Mouse (Mus musculus) midbrain, embryonic 16.5 days (tissue): ENCODE data around the gene Ireb2. TPM values are rescaled to one million over a fixed set of nuclear protein-coding genes. Genes with fewer than 3 reads are reported as not detected.
"Not testable (repeated sequence)": the region's sequence is repeated elsewhere in the genome, so short reads cannot be mapped to it uniquely, and the experiment has no call there.

ENCODE experiments used
- ATAC-seq: fragments of 200-750 bp; cut with Nextera tagmentation; 2 replicates; pipeline ENCODE4 v1.8.0; 2017; ENCODE audit warnings: moderate TSS enrichment
- H3K27ac ChIP-seq: fragments of 300-500 bp; sonication (generic); 2 replicates; pipeline ENCODE4 v1.5.1; 2014; ENCODE audit warnings: mild to moderate bottlenecking, low read length, mixed read lengths
- H3K27me3 ChIP-seq: fragments of 300-500 bp; sonication (generic); 2 replicates; pipeline ENCODE4 v1.6.1; 2014; ENCODE audit warnings: low read depth, low read length, mixed read lengths; ENCODE audit not compliant: control insufficient read depth, insufficient read depth
- H3K36me3 ChIP-seq: fragments of 300-500 bp; sonication (generic); 2 replicates; pipeline ENCODE4 v1.6.1; 2014; ENCODE audit warnings: mild to moderate bottlenecking, low read length, moderate library complexity, mixed read lengths; ENCODE audit not compliant: control insufficient read depth, insufficient read depth
- H3K4me1 ChIP-seq: fragments of 300-500 bp; sonication (generic); 2 replicates; pipeline ENCODE4 v1.6.1; 2014; ENCODE audit warnings: mild to moderate bottlenecking, low read length, mixed read lengths; ENCODE audit not compliant: control insufficient read depth, insufficient read depth
- H3K4me2 ChIP-seq: fragments of 300-500 bp; sonication (generic); 2 replicates; pipeline ENCODE4 v1.6.1; 2014; ENCODE audit warnings: mild to moderate bottlenecking, low read length, mixed read lengths
- H3K4me3 ChIP-seq: fragments of 300-500 bp; sonication (generic); 2 replicates; pipeline ENCODE4 v1.5.1; 2014; ENCODE audit warnings: low read depth, mild to moderate bottlenecking, low read length, moderate library complexity, mixed read lengths
- H3K9ac ChIP-seq: fragments of 300-500 bp; sonication (generic); 2 replicates; pipeline ENCODE4 v1.6.1; 2014; ENCODE audit warnings: low read depth, low read length, mixed read lengths
- H3K9me3 ChIP-seq: fragments of 300-500 bp; sonication (generic); replicated peaks from 2 replicates; pipeline ENCODE4 v1.6.1; 2014; ENCODE audit warnings: mild to moderate bottlenecking, low read length, mixed read lengths; ENCODE audit not compliant: control insufficient read depth, poor library complexity, severe bottlenecking
- WGBS: fragments of 180-500 bp; shearing (Covaris S2); extraction: QIAGEN DNeasy Blood & Tissue Kit; methylation state at CpG from one replicate; pipeline ENCODE4 v1.1.7; 2014; 5-methylcytosine and 5-hydroxymethylcytosine counted together
- polyA plus RNA-seq: library from polyadenylated mRNA; unstranded; fragments of >200 nt; fragmentation: Nextera tagmentation; extraction: Ambion mirVana; gene quantifications from 2 replicates; pipeline ENCODE4 v1.2.1, GENCODE M21; 2015

The Ireb2 gene
- polyA plus RNA-seq, 1 experiment from 2014 or later = 38.9 TPM

GRCm38 (mm10) chr9:54840145-54840544 lies 23.4 kb upstream of the Ireb2 start:
- no peak for ATAC-seq
- H3K4me1 ChIP-seq = no peaks in the 10 kb centered on the region
- 85% methylated on average over 1 of the region's 1 CpGs for WGBS
- no peaks in the 10 kb centered on the region for H3K9me3 ChIP-seq
- no peak overlapping the region for H3K9ac ChIP-seq
- H3K4me2 ChIP-seq = no peak overlapping the region
- H3K27me3 ChIP-seq = no peaks in the 10 kb centered on the region
- no peak overlapping the region for H3K4me3 ChIP-seq
- no peaks in the 10 kb centered on the region for H3K36me3 ChIP-seq
- no peak overlapping the region for H3K27ac ChIP-seq

GRCm38 (mm10) chr9:54842311-54842710 lies 21.3 kb upstream of the Ireb2 start:
- Histone ChIP-seq H3K4me2 (no peak overlapping the region), H3K27ac (no peak overlapping the region), H3K36me3 (no peaks in the 10 kb centered on the region), H3K4me3 (no peak overlapping the region), H3K27me3 (no peaks in the 10 kb centered on the region), H3K4me1 (no peaks in the 10 kb centered on the region), H3K9ac (no peak overlapping the region), H3K9me3 (no peaks in the 10 kb centered on the region)
- no peak for ATAC-seq
- 83% methylated on average over 5 of the region's 5 CpGs for WGBS

- no peak for ATAC-seq
- Histone ChIP-seq H3K4me2 (no peak overlapping the region), H3K9me3 (no peaks in the 10 kb centered on the region), H3K27me3 (no peaks in the 10 kb centered on the region), H3K4me1 (no peaks in the 10 kb centered on the region), H3K4me3 (no peak overlapping the region), H3K27ac (no peak overlapping the region), H3K9ac (no peak overlapping the region), H3K36me3 (no peaks in the 10 kb centered on the region)
- WGBS = 82% methylated on average over 6 of the region's 6 CpGs
Observed at GRCm38 (mm10) chr9:54843887-54844286, 19.7 kb upstream of the Ireb2 start.

DNA sequence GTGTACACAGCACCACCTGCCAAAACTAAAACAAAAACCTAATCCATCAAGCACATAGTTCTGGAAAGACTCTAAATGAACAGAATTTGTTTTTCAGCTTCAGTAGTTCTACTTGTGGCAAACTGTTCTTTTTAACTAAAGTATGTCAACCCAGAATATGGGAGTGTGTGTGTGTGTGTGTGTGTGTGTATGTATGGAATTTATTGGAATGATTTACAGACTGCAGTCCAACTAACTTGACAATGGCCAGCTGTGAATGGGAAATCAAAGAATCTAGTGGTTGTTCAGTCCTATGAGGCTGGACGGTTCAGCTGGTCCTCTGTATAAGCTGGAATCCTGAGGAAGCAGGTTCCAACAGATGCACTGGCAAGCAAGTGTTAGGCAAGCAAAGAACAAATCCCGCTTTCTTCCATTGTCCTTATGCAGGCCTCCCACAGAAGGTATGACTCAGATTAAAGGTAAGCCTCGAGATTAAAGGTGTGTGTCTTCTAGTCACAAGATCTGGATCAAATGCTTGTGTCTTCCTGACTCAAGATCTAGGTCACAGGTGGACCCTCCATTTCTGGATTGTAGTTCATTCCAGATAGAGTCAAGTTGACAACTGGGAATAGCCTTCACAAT lies 18.9 kb upstream of the Ireb2 start:
- H3K36me3 ChIP-seq = no peaks in the 10 kb centered on the region
- H3K9me3 ChIP-seq = no peaks in the 10 kb centered on the region
- no peak overlapping the region for H3K27ac ChIP-seq
- no peaks in the 10 kb centered on the region for H3K4me1 ChIP-seq
- no peak overlapping the region for H3K9ac ChIP-seq
- 70% methylated on average over 3 of the region's 3 CpGs for WGBS
- H3K4me3 ChIP-seq = no peak overlapping the region
- ATAC-seq = no peak
- no peaks in the 10 kb centered on the region for H3K27me3 ChIP-seq
- no peak overlapping the region for H3K4me2 ChIP-seq

GRCm38 (mm10) chr9:54848203-54848602 lies 15.4 kb upstream of the Ireb2 start:
- no peaks in the 10 kb centered on the region for H3K27me3 ChIP-seq
- H3K4me2 ChIP-seq = no peak overlapping the region
- no peaks in the 10 kb centered on the region for H3K36me3 ChIP-seq
- H3K9ac ChIP-seq = no peak overlapping the region
- ATAC-seq = no peak
- no peak overlapping the region for H3K27ac ChIP-seq
- H3K4me3 ChIP-seq = no peak overlapping the region
- H3K9me3 ChIP-seq = no peaks in the 10 kb centered on the region
- H3K4me1 ChIP-seq = no peaks in the 10 kb centered on the region

GRCm38 (mm10) chr9:54853036-54853435 lies 10.6 kb upstream of the Ireb2 start:
- 72% methylated on average over 6 of the region's 6 CpGs for WGBS

DNA sequence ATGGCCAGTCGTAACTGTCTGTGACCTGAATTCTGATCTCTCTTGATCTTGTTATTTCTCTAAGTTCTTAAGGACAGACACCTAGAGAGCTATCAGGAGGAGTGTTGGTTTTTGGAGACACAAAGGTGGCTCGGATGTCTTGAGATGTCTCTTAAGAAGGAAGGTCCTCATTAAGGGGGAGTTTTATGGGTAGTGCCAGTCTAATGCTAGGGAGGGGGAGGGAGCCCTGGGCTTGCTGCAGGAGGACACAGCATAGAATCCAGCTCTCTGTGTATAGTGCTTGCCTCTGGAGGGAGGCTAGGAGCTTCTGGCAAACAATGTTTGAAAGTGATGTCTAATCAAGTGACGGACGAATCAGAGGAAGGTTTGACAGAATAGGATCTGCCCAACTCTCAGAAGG lies 10.0 kb upstream of the Ireb2 start:
- no peak overlapping the region for H3K4me2 ChIP-seq
- 75% methylated on average over 4 of the region's 4 CpGs for WGBS
- H3K36me3 ChIP-seq = no peaks in the 10 kb centered on the region
- H3K9me3 ChIP-seq = no peaks in the 10 kb centered on the region
- no peaks in the 10 kb centered on the region for H3K4me1 ChIP-seq
- H3K9ac ChIP-seq = no peak overlapping the region
- H3K27ac ChIP-seq = no peak overlapping the region
- H3K27me3 ChIP-seq = no peaks in the 10 kb centered on the region
- no peak overlapping the region for H3K4me3 ChIP-seq
- no peak for ATAC-seq

More at GRCm38 (mm10) chr9:54853036-54853435, 10.6 kb upstream of the Ireb2 start:
- not testable (repeated sequence) for H3K4me3 ChIP-seq, H3K27ac ChIP-seq, H3K27me3 ChIP-seq, ATAC-seq, H3K9ac ChIP-seq, H3K4me1 ChIP-seq, H3K36me3 ChIP-seq, H3K9me3 ChIP-seq, H3K4me2 ChIP-seq

GRCm38 (mm10) chr9:54855638-54856037 lies 8.0 kb upstream of the Ireb2 start:
- Histone ChIP-seq H3K9me3 (no peaks in the 10 kb centered on the region), H3K27me3 (no peaks in the 10 kb centered on the region), H3K36me3 (no peaks in the 10 kb centered on the region), H3K4me3 (no peak overlapping the region), H3K27ac (no peak overlapping the region), H3K4me2 (no peak overlapping the region), H3K9ac (no peak overlapping the region), H3K4me1 (no peaks in the 10 kb centered on the region)
- ATAC-seq = no peak
- WGBS = 18% methylated on average over 6 of the region's 6 CpGs

GRCm38 (mm10) chr9:54856121-54856520 lies 7.5 kb upstream of the Ireb2 start:
- Histone ChIP-seq H3K9me3 (no peaks in the 10 kb centered on the region), H3K27ac (no peak overlapping the region), H3K4me1 (no peaks in the 10 kb centered on the region), H3K27me3 (no peaks in the 10 kb centered on the region), H3K36me3 (no peaks in the 10 kb centered on the region), H3K4me3 (no peak overlapping the region), H3K9ac (no peak overlapping the region), H3K4me2 (no peak overlapping the region)
- no peak for ATAC-seq
- WGBS = 73% methylated on average over 6 of the region's 6 CpGs
